Mouse (Mus musculus): ENCODE results near the gene Gmeb1.

Gmeb1 gene

GRCm38 (mm10) chr4:132274156-132274862 is 12.9 kb upstream of the Gmeb1 start, which contains the start of gene Taf12:
TSS of gene Taf12 (plus strand) at chr4:132274375.
- in situ Hi-C loops (cut with MboI, MseI) = loop anchor here (5.0 kb wide), 2 partner anchors 38 to 62 kb away; partner anchors contain the start of gene Ythdf2

- in situ Hi-C loops (cut with MboI, MseI) = loop anchor here (5.0 kb wide), 2 partner anchors 39 to 61 kb away; partner anchors contain the start of gene Ythdf2
These were observed 11.8 kb upstream of the Gmeb1 start for GRCm38 (mm10) chr4:132273166-132273565.

- in situ Hi-C loops (cut with MboI, MseI) = loop anchor here (5.0 kb wide), 2 partner anchors 42 to 58 kb away; partner anchors contain the start of gene Ythdf2
These were observed 8.5 kb upstream of the Gmeb1 start for GRCm38 (mm10) chr4:132269740-132270560.

- in situ Hi-C loops (cut with MboI, MseI) = no loop called here
These were observed 7.7 kb upstream of the Gmeb1 start for GRCm38 (mm10) chr4:132268871-132269739.

- in situ Hi-C loops (cut with MboI, MseI) = no loop called here
These were observed 5.5 kb upstream of the Gmeb1 start for GRCm38 (mm10) chr4:132266835-132267349.

GRCm38 (mm10) chr4:132263313-132263712 is 1.9 kb upstream of the Gmeb1 start:
- in situ Hi-C loops (cut with MboI, MseI) = no loop called here

- in situ Hi-C loops (cut with MboI, MseI) = no loop called here
These were observed 885 bp upstream of the Gmeb1 start for GRCm38 (mm10) chr4:132262358-132262616.

GRCm38 (mm10) chr4:132260404-132261379 is 710 bp downstream of the Gmeb1 start:
- in situ Hi-C loops (cut with MboI, MseI) = no loop called here

GRCm38 (mm10) chr4:132259248-132259647 is 2.2 kb downstream of the Gmeb1 start:
- in situ Hi-C loops (cut with MboI, MseI) = no loop called here

- in situ Hi-C loops (cut with MboI, MseI) = no loop called here
These were observed 5.0 kb downstream of the Gmeb1 start for GRCm38 (mm10) chr4:132256384-132256783.

- in situ Hi-C loops (cut with MboI, MseI) = no loop called here
These were observed 6.4 kb downstream of the Gmeb1 start for GRCm38 (mm10) chr4:132254986-132255385.

GRCm38 (mm10) chr4:132253622-132254021 is 7.8 kb downstream of the Gmeb1 start:
- in situ Hi-C loops (cut with MboI, MseI) = no loop called here

GRCm38 (mm10) chr4:132253128-132253527 is 8.3 kb downstream of the Gmeb1 start:
- in situ Hi-C loops (cut with MboI, MseI) = no loop called here

- in situ Hi-C loops (cut with MboI, MseI) = no loop called here
These were observed 9.8 kb downstream of the Gmeb1 start for GRCm38 (mm10) chr4:132251596-132251995.

GRCm38 (mm10) chr4:132247451-132247997 is 13.9 kb downstream of the Gmeb1 start:
- in situ Hi-C loops (cut with MboI, MseI) = no loop called here

- in situ Hi-C loops (cut with MboI, MseI) = no loop called here
These were observed 15.8 kb downstream of the Gmeb1 start for GRCm38 (mm10) chr4:132245643-132246042.

GRCm38 (mm10) chr4:132241208-132241607 is 20.2 kb downstream of the Gmeb1 start:
- in situ Hi-C loops (cut with MboI, MseI) = no loop called here

- in situ Hi-C loops (cut with MboI, MseI) = no loop called here
These were observed 21.0 kb downstream of the Gmeb1 start for GRCm38 (mm10) chr4:132240367-132240766.

- in situ Hi-C loops (cut with MboI, MseI) = no loop called here
These were observed 23.0 kb downstream of the Gmeb1 start for GRCm38 (mm10) chr4:132238356-132238755.

- in situ Hi-C loops (cut with MboI, MseI) = no loop called here
These were observed 26.7 kb downstream of the Gmeb1 start for GRCm38 (mm10) chr4:132234710-132235109.

All from T-helper 1 cell (primary cell).